Mouse (Mus musculus): ENCODE data around the gene Pgghg. TPM values are rescaled to one million over a fixed set of nuclear protein-coding genes. Genes with fewer than 3 reads are reported as not detected.
"Not testable (repeated sequence)": the region's sequence is repeated elsewhere in the genome, so short reads cannot be mapped to it uniquely, and the experiment has no call there.

Pgghg gene
- polyA plus RNA-seq, 1 experiment = 68.6 TPM

GRCm38 (mm10) chr7:140967862-140968591 lies 26.8 kb downstream of the Pgghg start:
- H3K4me3 ChIP-seq (ENCODE audit: control insufficient read depth, insufficient read depth, low read length) = no peak overlapping the region
- TF ChIP-seq POLR2A (IDR thresholded peaks at IDR 0.05; ENCODE audit: control insufficient read depth, extremely low read depth, insufficient read depth, low read length, poor library complexity) = no peak
- no peak for TF ChIP-seq CTCF (IDR thresholded peaks at IDR 0.05; ENCODE audit: borderline replicate concordance, control insufficient read depth, extremely low read depth, insufficient read depth, low read length, poor library complexity)

GRCm38 (mm10) chr7:140968710-140969109 lies 27.5 kb downstream of the Pgghg start:
- not testable (repeated sequence) for H3K4me3 ChIP-seq (ENCODE audit: control insufficient read depth, insufficient read depth, low read length); H3K36me3 ChIP-seq (ENCODE audit: control insufficient read depth, insufficient read depth, low read length); H3K27ac ChIP-seq (ENCODE audit: control insufficient read depth, insufficient read depth, low read length); H3K27me3 ChIP-seq (ENCODE audit: control insufficient read depth, insufficient read depth, low read length); DNase-seq; H3K4me1 ChIP-seq (replicated peaks; ENCODE audit: control insufficient read depth, insufficient read depth, low read length)
- WGBS = 29% methylated on average over 3 of the region's 3 CpGs

More at GRCm38 (mm10) chr7:140967862-140968591, 26.8 kb downstream of the Pgghg start:
- H3K27ac ChIP-seq (ENCODE audit: control insufficient read depth, insufficient read depth, low read length) = no peak overlapping the region
- no peaks in the 10 kb centered on the region for H3K27me3 ChIP-seq (ENCODE audit: control insufficient read depth, insufficient read depth, low read length)
- no peaks in the 10 kb centered on the region for H3K36me3 ChIP-seq (ENCODE audit: control insufficient read depth, insufficient read depth, low read length)
- no peak for DNase-seq
- WGBS = 17% methylated on average over 14 of the region's 14 CpGs
- H3K4me1 ChIP-seq (replicated peaks; ENCODE audit: control insufficient read depth, insufficient read depth, low read length) = no peaks in the 10 kb centered on the region

- WGBS = 60% methylated on average over 7 of the region's 7 CpGs
- H3K27ac ChIP-seq (ENCODE audit: control insufficient read depth, insufficient read depth, low read length) = no peak overlapping the region
- H3K4me3 ChIP-seq (ENCODE audit: control insufficient read depth, insufficient read depth, low read length) = no peak overlapping the region
- TF ChIP-seq CTCF (IDR thresholded peaks at IDR 0.05; ENCODE audit: borderline replicate concordance, control insufficient read depth, extremely low read depth, insufficient read depth, low read length, poor library complexity) (no peak), POLR2A (IDR thresholded peaks at IDR 0.05; ENCODE audit: control insufficient read depth, extremely low read depth, insufficient read depth, low read length, poor library complexity) (no peak)
- H3K4me1 ChIP-seq (replicated peaks; ENCODE audit: control insufficient read depth, insufficient read depth, low read length) = no peaks in the 10 kb centered on the region
- H3K27me3 ChIP-seq (ENCODE audit: control insufficient read depth, insufficient read depth, low read length) = no peaks in the 10 kb centered on the region
- no peak for DNase-seq
- no peaks in the 10 kb centered on the region for H3K36me3 ChIP-seq (ENCODE audit: control insufficient read depth, insufficient read depth, low read length)
Observed at GRCm38 (mm10) chr7:140970931-140971330, 29.7 kb downstream of the Pgghg start.

GRCm38 (mm10) chr7:140971479-140972171 lies 30.4 kb downstream of the Pgghg start:
- H3K36me3 ChIP-seq (ENCODE audit: control insufficient read depth, insufficient read depth, low read length) = no peaks in the 10 kb centered on the region
- H3K27me3 ChIP-seq (ENCODE audit: control insufficient read depth, insufficient read depth, low read length) = no peaks in the 10 kb centered on the region
- H3K4me3 ChIP-seq (ENCODE audit: control insufficient read depth, insufficient read depth, low read length) = no peak overlapping the region
- no peak overlapping the region for H3K27ac ChIP-seq (ENCODE audit: control insufficient read depth, insufficient read depth, low read length)
- WGBS = 95% methylated on average over 8 of the region's 8 CpGs
- no peak for DNase-seq
- TF ChIP-seq CTCF (IDR thresholded peaks at IDR 0.05; ENCODE audit: borderline replicate concordance, control insufficient read depth, extremely low read depth, insufficient read depth, low read length, poor library complexity) (no peak), POLR2A (IDR thresholded peaks at IDR 0.05; ENCODE audit: control insufficient read depth, extremely low read depth, insufficient read depth, low read length, poor library complexity) (no peak)
- no peaks in the 10 kb centered on the region for H3K4me1 ChIP-seq (replicated peaks; ENCODE audit: control insufficient read depth, insufficient read depth, low read length)

- 72% methylated on average over 14 of the region's 14 CpGs for WGBS
- DNase-seq = no peak
- Histone ChIP-seq H3K4me3 (ENCODE audit: control insufficient read depth, insufficient read depth, low read length) (no peak overlapping the region), H3K27ac (ENCODE audit: control insufficient read depth, insufficient read depth, low read length) (no peak overlapping the region), H3K36me3 (ENCODE audit: control insufficient read depth, insufficient read depth, low read length) (no peaks in the 10 kb centered on the region), H3K27me3 (ENCODE audit: control insufficient read depth, insufficient read depth, low read length) (no peaks in the 10 kb centered on the region), H3K4me1 (replicated peaks; ENCODE audit: control insufficient read depth, insufficient read depth, low read length) (no peaks in the 10 kb centered on the region)
- TF ChIP-seq POLR2A (IDR thresholded peaks at IDR 0.05; ENCODE audit: control insufficient read depth, extremely low read depth, insufficient read depth, low read length, poor library complexity) = no peak
- no peak for TF ChIP-seq CTCF (IDR thresholded peaks at IDR 0.05; ENCODE audit: borderline replicate concordance, control insufficient read depth, extremely low read depth, insufficient read depth, low read length, poor library complexity)
Observed at GRCm38 (mm10) chr7:140973396-140974165, 32.4 kb downstream of the Pgghg start.

GRCm38 (mm10) chr7:140974940-140975339 lies 33.7 kb downstream of the Pgghg start:
- H3K27me3 ChIP-seq (ENCODE audit: control insufficient read depth, insufficient read depth, low read length) = no peaks in the 10 kb centered on the region
- no peak for TF ChIP-seq CTCF (IDR thresholded peaks at IDR 0.05; ENCODE audit: borderline replicate concordance, control insufficient read depth, extremely low read depth, insufficient read depth, low read length, poor library complexity)
- no peak for TF ChIP-seq POLR2A (IDR thresholded peaks at IDR 0.05; ENCODE audit: control insufficient read depth, extremely low read depth, insufficient read depth, low read length, poor library complexity)
- H3K27ac ChIP-seq (ENCODE audit: control insufficient read depth, insufficient read depth, low read length) = no peak overlapping the region
- no peaks in the 10 kb centered on the region for H3K4me1 ChIP-seq (replicated peaks; ENCODE audit: control insufficient read depth, insufficient read depth, low read length)
- 60% methylated on average over 9 of the region's 9 CpGs for WGBS
- no peak overlapping the region for H3K4me3 ChIP-seq (ENCODE audit: control insufficient read depth, insufficient read depth, low read length)
- DNase-seq = no peak
- H3K36me3 ChIP-seq (ENCODE audit: control insufficient read depth, insufficient read depth, low read length) = no peaks in the 10 kb centered on the region
